Mouse (Mus musculus): ENCODE results near the gene B3gat2.

B3gat2 gene

DNA sequence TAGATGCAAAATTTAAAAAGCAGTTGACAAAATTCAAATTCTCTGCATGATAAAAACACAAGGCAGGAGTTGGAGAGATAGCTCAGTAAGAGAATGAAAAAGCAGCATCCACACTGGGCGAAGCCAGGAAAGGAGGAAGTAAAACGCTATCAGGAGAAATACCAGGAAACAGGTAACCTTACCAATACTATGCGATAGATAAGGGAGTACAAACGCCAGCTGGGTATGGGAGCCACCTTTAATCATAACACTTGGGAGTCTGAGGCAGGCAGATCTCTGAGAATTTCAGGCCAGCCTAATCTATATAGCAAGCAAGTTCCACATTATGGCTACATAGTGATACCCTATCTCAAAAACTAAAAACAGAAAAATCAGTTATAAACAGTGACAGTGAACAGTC lies 75.1 kb downstream of the B3gat2 start:
- DNase-seq = no peak

- DNase-seq = no peak
These were observed 79.4 kb downstream of the B3gat2 start for GRCm38 (mm10) chr1:23840924-23841323.

- DNase-seq = peak in 1 of 2 experiments; percentile 26
These were observed 81.1 kb downstream of the B3gat2 start for GRCm38 (mm10) chr1:23842629-23843028.

GRCm38 (mm10) chr1:23843790-23844189 lies 82.2 kb downstream of the B3gat2 start:
- DNase-seq = no peak

DNA sequence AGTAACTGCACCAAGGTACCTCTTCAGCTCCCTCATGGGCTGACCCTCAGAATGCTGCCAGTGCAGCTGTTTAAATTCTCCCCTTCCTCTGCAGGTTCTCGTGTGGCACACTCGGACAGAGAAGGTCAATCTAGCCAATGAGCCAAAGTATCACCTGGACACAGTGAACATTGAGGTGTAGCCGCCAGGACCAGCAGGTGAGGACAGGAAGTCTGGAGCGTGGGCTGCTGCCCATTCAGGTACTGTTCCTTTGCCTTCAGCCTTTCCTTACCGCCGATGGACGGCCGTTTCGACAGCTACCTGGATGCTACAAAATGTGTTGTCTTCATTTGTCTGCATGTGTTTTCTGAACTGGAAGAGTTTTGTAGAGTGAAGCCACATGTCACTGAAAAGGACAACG lies 83.5 kb downstream of the B3gat2 start:
- DNase-seq = peak; percentile 44 to 53

DNA sequence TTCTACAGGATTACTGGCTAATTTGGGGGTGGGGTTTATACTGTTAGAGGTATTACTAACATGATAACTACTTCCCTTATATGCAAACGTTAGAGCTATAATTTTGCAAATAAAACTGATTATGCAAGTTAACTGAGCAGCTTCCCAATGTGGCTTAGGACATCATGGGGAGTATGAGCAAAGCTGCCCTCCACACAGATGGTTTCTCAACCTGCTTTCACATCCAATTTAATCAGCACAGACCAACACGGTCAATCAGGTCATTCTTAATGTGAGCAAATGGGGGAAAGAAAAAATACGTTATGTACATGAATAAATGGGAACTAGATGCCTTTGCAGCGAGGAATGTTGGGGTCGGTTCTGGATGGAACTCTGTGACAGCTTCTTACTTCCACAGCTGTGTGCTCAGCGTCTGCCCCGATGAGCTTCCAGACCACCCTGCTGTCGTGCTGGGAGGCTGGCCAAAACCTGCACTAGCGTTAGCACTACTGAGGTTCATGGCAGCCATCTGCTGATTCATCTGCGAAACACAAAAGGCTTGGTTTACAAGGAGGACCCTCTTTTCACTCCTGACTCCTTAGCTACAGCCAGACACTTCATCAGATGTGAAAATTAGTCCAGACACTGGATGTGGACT lies 84.6 kb downstream of the B3gat2 start:
- DNase-seq = peak; percentile 85

- DNase-seq = no peak
These were observed 94.1 kb downstream of the B3gat2 start for GRCm38 (mm10) chr1:23855623-23856022.

GRCm38 (mm10) chr1:23860944-23861343 lies 99.4 kb downstream of the B3gat2 start:
- no peak for DNase-seq

DNA sequence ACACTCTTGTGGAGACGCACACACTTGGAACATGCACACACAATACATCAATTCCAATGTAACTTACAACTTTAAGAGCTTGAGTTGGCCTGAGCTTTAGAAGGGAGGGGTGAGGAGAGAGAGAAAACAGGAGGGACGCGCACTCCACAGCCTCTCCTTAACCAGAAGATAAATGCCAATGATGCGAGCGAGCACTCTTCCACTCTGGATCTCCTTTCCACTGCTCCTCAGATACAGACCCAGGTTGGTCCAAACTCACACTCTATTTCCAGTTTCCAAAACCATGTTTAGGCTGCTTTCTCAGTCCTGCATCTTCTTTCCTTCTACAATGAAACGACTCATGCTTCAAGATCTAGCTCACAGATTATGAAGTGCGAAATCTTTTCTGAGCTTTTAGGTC lies 104.0 kb downstream of the B3gat2 start:
- no peak for DNase-seq

DNA sequence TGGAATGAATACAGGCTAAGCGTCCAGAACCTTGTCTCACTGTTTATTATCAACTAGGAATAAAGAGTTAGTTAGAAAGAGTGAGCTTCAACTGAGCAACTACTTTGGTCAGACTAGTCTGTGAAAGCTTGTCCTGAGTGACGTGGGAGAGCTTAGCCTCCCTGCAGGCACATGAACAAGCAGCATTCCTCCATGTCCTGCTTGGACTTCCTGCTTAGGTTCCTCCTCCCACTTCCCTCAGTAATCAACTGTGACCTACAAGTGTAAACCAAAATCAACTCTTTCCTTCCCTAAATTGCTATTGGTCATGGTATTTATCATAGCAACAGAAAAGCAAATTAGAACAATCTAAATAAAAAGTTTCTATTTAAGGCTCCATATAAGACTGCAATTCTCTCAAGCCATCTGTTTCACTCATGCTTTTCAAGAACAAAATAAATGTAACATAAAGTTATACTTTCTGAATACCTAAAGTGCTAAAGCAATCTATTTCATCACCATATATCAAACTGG lies 105.9 kb downstream of the B3gat2 start:
- no peak for DNase-seq

GRCm38 (mm10) chr1:23872194-23872593 lies 110.6 kb downstream of the B3gat2 start:
- no peak for DNase-seq

- no peak for DNase-seq
These were observed 121.1 kb downstream of the B3gat2 start for GRCm38 (mm10) chr1:23882681-23883080.

DNA sequence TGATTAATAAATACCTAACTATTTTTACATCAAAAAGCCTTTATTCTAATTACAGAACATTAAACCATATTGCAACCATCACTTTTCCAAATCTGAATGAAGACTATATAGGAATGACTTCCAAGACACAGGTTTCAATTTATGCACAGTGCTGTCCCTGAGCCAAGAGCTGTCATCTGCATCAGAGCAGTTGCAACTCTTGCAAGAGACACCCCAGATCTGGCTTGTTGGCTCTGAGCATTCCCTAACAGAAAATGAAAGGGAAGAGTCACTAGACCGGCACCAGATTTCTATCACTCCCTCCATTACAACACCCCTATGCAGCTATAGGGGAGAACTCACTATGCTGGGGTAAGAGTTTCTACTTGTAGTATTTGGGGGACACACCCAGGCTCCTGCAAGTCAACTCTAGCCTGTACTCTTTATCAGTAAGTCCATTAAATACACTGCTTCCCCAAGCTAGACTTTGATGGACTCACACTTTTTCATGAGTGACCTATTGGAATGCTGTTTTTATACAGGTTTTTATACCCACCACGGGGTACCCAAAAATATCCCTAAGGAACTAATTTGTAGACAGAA lies 122.6 kb downstream of the B3gat2 start:
- peak in 1 of 2 experiments; percentile 31 for DNase-seq

DNA sequence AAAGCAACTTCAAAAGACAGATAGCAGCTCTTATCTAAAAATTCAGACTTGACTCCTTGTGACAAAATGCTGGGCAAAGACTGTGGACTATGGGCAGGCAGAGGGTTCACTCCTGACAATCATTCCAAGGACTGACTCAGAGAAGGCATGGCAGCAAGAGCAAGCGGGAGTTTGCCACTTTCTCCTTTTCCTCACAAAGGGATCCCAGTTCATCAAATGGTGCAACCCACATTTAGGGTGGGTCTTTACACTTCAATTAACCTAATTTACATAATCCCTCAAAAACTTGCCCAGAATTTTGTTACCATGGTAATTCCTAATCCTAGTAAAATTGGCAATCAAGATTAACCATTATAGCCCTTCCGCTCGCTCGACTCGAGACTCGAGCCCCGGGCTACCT lies 123.4 kb downstream of the B3gat2 start:
- no peak for DNase-seq

DNA sequence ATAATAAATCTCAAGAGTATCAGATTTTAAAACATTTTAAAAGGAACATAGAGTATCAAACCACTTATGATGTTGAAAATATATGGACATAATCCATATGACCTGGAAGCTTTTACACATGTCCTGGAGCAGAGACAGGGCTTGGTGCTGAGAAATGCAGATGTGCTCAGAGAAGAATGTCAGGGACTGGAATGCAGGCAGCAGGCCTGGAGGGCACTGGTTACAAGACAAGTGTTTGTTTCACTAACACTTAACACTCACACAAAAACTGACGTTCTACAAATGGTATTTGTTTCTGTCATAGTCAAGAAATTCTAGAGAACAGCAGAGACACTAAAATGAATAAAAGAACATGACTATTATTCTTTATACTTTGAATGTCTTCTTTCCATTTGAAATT lies 130.5 kb downstream of the B3gat2 start:
- DNase-seq = no peak
